Mouse (Mus musculus): ENCODE measurements around the gene Bet1l.

GRCm38 (mm10) chr7:140874224-140874623, 16.8 kb upstream of the Bet1l start:
- no peak for TF ChIP-seq CTCF (IDR thresholded peaks at IDR 0.05; ENCODE audit: borderline replicate concordance, insufficient read depth, low read depth, low read length)
- no peak for TF ChIP-seq POLR2A (IDR thresholded peaks at IDR 0.05; ENCODE audit: borderline replicate concordance, insufficient read depth, low read length)

All from cerebellum, adult 2 months (tissue).